Comparison of ENCODE assay signal across 21 mouse cellular contexts in genomic region chr9:79784439-79784838, GRCm38 (mm10).
"Had no signal": no experiment of that assay in that cellular context is flagged by ENCODE, and none has a peak within 500 bp of the region (broad histone marks: within the 10 kb centered on the region; RNA-seq: fewer than 3 reads in every experiment).

No protein-coding gene starts in this region.

- H3K9me3 ChIP-seq: intestine, embryonic 15.5 days; liver, embryonic 12.5 days; liver, embryonic 15.5 days; neural tube, embryonic 12.5 days had no signal

- H3K4me3 ChIP-seq: intestine, embryonic 15.5 days; left cerebral cortex, adult 2 months; liver, embryonic 12.5 days; liver, embryonic 15.5 days; neural tube, embryonic 12.5 days had no signal

- ATAC-seq: intestine, embryonic 15.5 days; liver, embryonic 12.5 days had no signal

- H3K36me3 ChIP-seq: intestine, embryonic 15.5 days; liver, embryonic 15.5 days; neural tube, embryonic 12.5 days had no signal

- DNase-seq: kidney, adult 11 months; kidney, postnatal 25 days; layer of hippocampus, postnatal 36 days; lung, adult 2 months; lung, postnatal 14 days; lung, postnatal 4 days; midbrain, embryonic 14.5 days; right cerebral cortex, adult 18-20 months; right cerebral cortex, postnatal 14 days; right cerebral cortex, postnatal 4 days; thymus, adult 2 months; thymus, postnatal 14 days; thymus, postnatal 4 days had no signal

- H3K9ac ChIP-seq: intestine, embryonic 15.5 days; liver, embryonic 12.5 days; liver, embryonic 15.5 days; neural tube, embryonic 12.5 days had no signal

- H3K27me3 ChIP-seq: intestine, embryonic 15.5 days; liver, embryonic 12.5 days; liver, embryonic 15.5 days; neural tube, embryonic 12.5 days had no signal

- H3K4me1 ChIP-seq: intestine, embryonic 15.5 days had no signal

- H3K4me2 ChIP-seq: intestine, embryonic 15.5 days; liver, embryonic 12.5 days; liver, embryonic 15.5 days; midbrain, embryonic 11.5 days; neural tube, embryonic 12.5 days had no signal

- H3K27ac ChIP-seq: intestine, embryonic 15.5 days; kidney, postnatal 0 days; left cerebral cortex, adult 2 months; liver, embryonic 12.5 days; liver, embryonic 15.5 days; neural tube, embryonic 12.5 days; stomach, postnatal 0 days had no signal
